Mouse (Mus musculus) layer of hippocampus, adult 11-12 months (tissue): ENCODE data around the gene Mgat4a.
A peak's percentile ranks its signal among the peaks of the same experiment; 100 is the strongest.

Source experiments
- DNase-seq: peaks from one replicate; pipeline ENCODE4 v3.0.0; 2022; ENCODE audit warnings: low spot score

Mgat4a gene

DNA sequence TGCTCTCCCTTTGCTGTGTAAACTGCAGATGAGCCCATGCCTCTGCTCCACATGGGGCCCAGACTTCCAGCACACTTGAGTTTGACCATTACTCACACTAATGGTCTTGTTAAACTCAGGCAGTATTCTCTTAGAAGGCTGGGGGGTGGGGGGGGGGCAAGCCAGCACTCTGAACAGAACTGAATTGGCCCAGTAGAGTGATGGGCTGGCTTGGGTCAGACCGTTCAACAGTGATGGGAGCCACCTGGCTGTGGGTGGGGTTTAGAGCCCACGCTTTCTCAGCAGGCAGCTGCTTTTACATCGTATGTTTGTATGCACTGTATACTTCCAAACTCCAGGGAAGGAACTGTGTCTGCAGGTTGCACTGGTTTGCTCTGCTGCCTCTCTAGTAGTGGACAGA lies 141.9 kb downstream of the Mgat4a start:
- DNase-seq = no peak

DNA sequence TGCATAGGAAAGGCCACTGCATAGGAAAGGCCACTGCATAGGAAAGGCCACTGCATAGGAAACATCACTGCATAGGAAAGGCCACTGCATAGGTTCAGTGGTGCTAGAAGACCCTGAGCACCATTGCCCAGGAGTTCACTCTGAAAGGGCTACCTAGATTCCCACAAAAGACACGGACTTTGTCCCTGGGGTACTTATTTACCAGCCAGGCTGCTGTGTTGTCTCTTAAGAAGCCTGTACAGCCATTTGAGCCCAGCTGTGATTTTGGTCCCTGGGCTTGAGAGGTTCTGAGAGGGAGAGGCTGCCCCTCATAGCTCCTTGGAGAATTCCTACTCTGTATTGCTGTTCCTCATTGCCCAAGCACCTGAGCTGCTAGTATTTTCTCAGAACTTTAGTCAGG lies 144.3 kb downstream of the Mgat4a start:
- no peak for DNase-seq

DNA sequence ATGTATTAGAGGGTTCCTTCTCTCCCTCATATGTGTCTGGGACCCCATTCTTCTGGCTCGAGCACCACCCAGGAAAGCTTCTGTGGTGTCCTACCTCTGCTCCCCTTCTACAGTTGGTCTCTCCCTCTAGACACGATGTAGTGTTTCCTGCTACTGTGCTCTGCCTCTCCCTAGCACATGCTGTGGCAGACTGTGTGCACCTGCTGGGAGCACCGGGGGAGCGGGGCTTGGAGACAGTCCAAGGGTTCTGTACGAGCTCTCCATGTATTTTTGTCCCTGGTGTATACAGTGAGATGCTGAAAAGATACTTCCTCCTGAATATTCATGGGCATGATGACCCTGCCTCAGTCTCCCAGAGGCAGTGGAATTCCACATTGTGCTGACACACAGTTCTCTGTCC lies 147.6 kb downstream of the Mgat4a start:
- DNase-seq = peak; percentile 67
